Mouse (Mus musculus): Measurements from ENCODE around the gene Rasgef1b.

DNA sequence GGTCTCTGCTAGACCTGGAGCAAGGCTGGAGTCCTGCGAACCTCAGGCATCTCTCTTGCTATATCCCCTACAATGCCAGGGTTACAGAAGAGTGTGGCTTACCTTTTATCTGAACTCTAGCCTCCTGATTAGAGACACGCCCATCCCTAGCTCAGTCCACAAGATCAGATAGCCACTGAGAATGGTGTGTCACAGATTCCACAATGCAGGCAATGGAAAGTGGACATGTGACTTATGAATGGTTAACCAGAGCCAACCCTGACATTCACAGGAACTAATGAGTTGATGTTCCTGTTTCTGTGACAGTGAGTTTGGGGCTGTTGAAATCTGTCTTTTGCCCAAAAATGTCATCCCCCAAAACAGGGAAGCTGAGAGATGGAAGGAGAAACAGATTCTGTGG lies 401.8 kb downstream of the Rasgef1b start:
- no peak for TF ChIP-seq CTCF (conservative IDR thresholded peaks at IDR 0.05; ENCODE audit: insufficient read depth, insufficient read length, low read depth, low read length)
- TF ChIP-seq POLR2A (IDR thresholded peaks at IDR 0.05; ENCODE audit: low read depth, low read length), result no peak
